Mouse (Mus musculus) limb, embryonic 14.5 days (tissue): ENCODE measurements around the gene Edn2. TPM values are rescaled to one million over a fixed set of nuclear protein-coding genes. Genes with fewer than 3 reads are reported as not detected.

Experiments used
- ATAC-seq: fragments of 200-750 bp; cut with Nextera tagmentation; 2 replicates; pipeline ENCODE4 v1.8.0; 2017; ENCODE audit warnings: low read depth, moderate number of reproducible peaks, moderate TSS enrichment; ENCODE audit not compliant: low FRiP score
- DNase-seq: peaks from one replicate; pipeline ENCODE4 v3.0.0-alpha.2; 2015; ENCODE audit warnings: low spot score
- H3K27ac ChIP-seq: fragments of 300-500 bp; sonication (generic); replicated peaks from 2 replicates; pipeline ENCODE4 v1.5.1; 2014; ENCODE audit warnings: low read depth, mild to moderate bottlenecking, low read length, moderate library complexity, mixed read lengths
- H3K27me3 ChIP-seq: fragments of 300-500 bp; sonication (generic); 2 replicates; pipeline ENCODE4 v1.6.1; 2014; ENCODE audit warnings: low read length, mixed read lengths; ENCODE audit not compliant: control insufficient read depth, insufficient read depth
- H3K36me3 ChIP-seq: fragments of 300-500 bp; sonication (generic); 2 replicates; pipeline ENCODE4 v1.6.1; 2014; ENCODE audit warnings: mild to moderate bottlenecking, low read length, moderate library complexity, mixed read lengths; ENCODE audit not compliant: control insufficient read depth, insufficient read depth
- H3K4me1 ChIP-seq: fragments of 300-500 bp; sonication (generic); 2 replicates; pipeline ENCODE4 v1.6.1; 2014; ENCODE audit warnings: antibody characterized with exemption, low read length, mixed read lengths; ENCODE audit not compliant: control insufficient read depth, insufficient read depth
- H3K4me2 ChIP-seq: fragments of 300-500 bp; sonication (generic); replicated peaks from 2 replicates; pipeline ENCODE4 v1.6.1; 2014; ENCODE audit warnings: low read depth, mild to moderate bottlenecking, low read length, moderate library complexity; ENCODE audit not compliant: severe bottlenecking
- H3K4me3 ChIP-seq: fragments of 300-500 bp; sonication (generic); replicated peaks from 2 replicates; pipeline ENCODE4 v1.5.1; 2014; ENCODE audit warnings: low read length
- H3K9ac ChIP-seq: fragments of 300-500 bp; sonication (generic); 2 replicates; pipeline ENCODE4 v1.6.1; 2014; ENCODE audit warnings: mild to moderate bottlenecking, low read depth, low read length, moderate library complexity; ENCODE audit not compliant: severe bottlenecking
- H3K9me3 ChIP-seq: fragments of 300-500 bp; sonication (generic); 2 replicates; pipeline ENCODE4 v1.6.1; 2016; ENCODE audit warnings: low read length; ENCODE audit not compliant: control insufficient read depth
- POLR2A ChIP-seq: fragments of 200-500 bp; IDR thresholded peaks from 2 replicates; pipeline ENCODE4 v1.8.0; 2012; ENCODE audit warnings: inconsistent platforms, mild to moderate bottlenecking, moderate library complexity, borderline replicate concordance; ENCODE audit not compliant: insufficient read depth, insufficient read length; ENCODE audit errors: extremely low read depth
- WGBS: fragments of 180-500 bp; shearing (Covaris S2); extraction: QIAGEN DNeasy Blood & Tissue Kit; methylation state at CpG from one replicate; pipeline ENCODE4 v1.1.7; 2014; 5-methylcytosine and 5-hydroxymethylcytosine counted together
- polyA plus RNA-seq, 2 experiments: library from polyadenylated mRNA; depleted of rRNA in 1 of 2; stranded (reverse) in 1 of 2; unstranded in 1 of 2; fragments of >200 nt; fragmentation: Nextera tagmentation in 1 of 2; extraction: Ambion mirVana in 1 of 2; gene quantifications; 2 replicates each; pipeline versions ENCODE4 v1.2.1 to v1.2.3; 2012 to 2014

Edn2 gene
- polyA plus RNA-seq, 2 experiments, result 2.7 to 2.9 TPM

GRCm38 (mm10) chr4:120131441-120132220 lies 29.4 kb upstream of the Edn2 start:
- ATAC-seq, result no peak
- Histone ChIP-seq H3K4me3 (no peak overlapping the region), H3K4me1 (no peaks in the 10 kb centered on the region), H3K9me3 (no peaks in the 10 kb centered on the region), H3K9ac (no peak overlapping the region), H3K27me3 (no peaks in the 10 kb centered on the region), H3K27ac (no peak overlapping the region), H3K4me2 (no peak overlapping the region), H3K36me3 (no peaks in the 10 kb centered on the region)
- 65% methylated on average over 24 of the region's 24 CpGs for WGBS
- TF ChIP-seq POLR2A, result no peak
- DNase-seq, result no peak

GRCm38 (mm10) chr4:120134223-120134622 lies 26.8 kb upstream of the Edn2 start:
- Histone ChIP-seq H3K9ac (no peak overlapping the region), H3K9me3 (no peaks in the 10 kb centered on the region), H3K36me3 (no peaks in the 10 kb centered on the region), H3K4me1 (no peaks in the 10 kb centered on the region), H3K4me2 (no peak overlapping the region), H3K27me3 (no peaks in the 10 kb centered on the region), H3K27ac (no peak overlapping the region), H3K4me3 (no peak overlapping the region)
- WGBS, result 77% methylated on average over 6 of the region's 6 CpGs
- ATAC-seq (no peak), DNase-seq (no peak)
- TF ChIP-seq POLR2A, result no peak

- Histone ChIP-seq H3K4me2 (no peak overlapping the region), H3K27me3 (no peaks in the 10 kb centered on the region), H3K9ac (no peak overlapping the region), H3K4me3 (no peak overlapping the region), H3K4me1 (no peaks in the 10 kb centered on the region), H3K9me3 (no peaks in the 10 kb centered on the region), H3K36me3 (no peaks in the 10 kb centered on the region), H3K27ac (no peak overlapping the region)
- WGBS, result 94% methylated on average over 1 of the region's 1 CpGs
- no peak for DNase-seq
- no peak for TF ChIP-seq POLR2A
- ATAC-seq, result no peak
Measured at GRCm38 (mm10) chr4:120141810-120142209, 19.2 kb upstream of the Edn2 start.

- Histone ChIP-seq H3K4me3 (no peak overlapping the region), H3K4me1 (no peaks in the 10 kb centered on the region), H3K9ac (no peak overlapping the region), H3K4me2 (no peak overlapping the region), H3K27ac (no peak overlapping the region), H3K36me3 (no peaks in the 10 kb centered on the region), H3K9me3 (no peaks in the 10 kb centered on the region), H3K27me3 (no peaks in the 10 kb centered on the region)
- TF ChIP-seq POLR2A, result no peak
- no peak for ATAC-seq
- no peak for DNase-seq
- WGBS, result 75% methylated on average over 9 of the region's 9 CpGs
Measured at GRCm38 (mm10) chr4:120142905-120143304, 18.1 kb upstream of the Edn2 start.

- 86% methylated on average over 5 of the region's 5 CpGs for WGBS
- Histone ChIP-seq H3K9me3 (no peaks in the 10 kb centered on the region), H3K4me2 (no peak overlapping the region), H3K4me1 (no peaks in the 10 kb centered on the region), H3K27ac (no peak overlapping the region), H3K36me3 (no peaks in the 10 kb centered on the region), H3K4me3 (no peak overlapping the region), H3K27me3 (no peaks in the 10 kb centered on the region), H3K9ac (no peak overlapping the region)
- ATAC-seq (no peak), DNase-seq (no peak)
- no peak for TF ChIP-seq POLR2A
Measured at GRCm38 (mm10) chr4:120144343-120144742, 16.7 kb upstream of the Edn2 start.
